In genomic region chr11:118365171-118365570, GRCm38 (mm10) we compare ENCODE assay signal across 8 mouse cellular contexts. TPM values are rescaled to one million over a fixed set of nuclear protein-coding genes. Genes with fewer than 3 reads are reported as not detected.
DNase-seq lines count a peak whose midpoint lies in the region; ATAC-seq lines count a peak whose summit lies in the region.

No protein-coding gene starts in this region.

- peaks cover 39% of the 10 kb centered on the region for H3K4me1 ChIP-seq in stomach, embryonic 15.5 days

- no peaks in the 10 kb centered on the region for H3K27me3 ChIP-seq in stomach, embryonic 15.5 days (replicated peaks)

- peak; percentile 40 for DNase-seq in adrenal gland, postnatal 10 days
- no peak for DNase-seq in adrenal gland, adult 8-10 months
- peak; percentile 21 for DNase-seq in urinary bladder, adult 2 months (ENCODE audit: low spot score)
- no peak for DNase-seq in urinary bladder, postnatal 25 days (ENCODE audit: low spot score)
- peak; percentile 69 for DNase-seq in heart, postnatal 4 days
- no peak for DNase-seq in thymus, postnatal 14 days
- no peak for DNase-seq in spleen, adult 18-20 months

- H3K9me3 ChIP-seq in stomach, embryonic 15.5 days = no peaks in the 10 kb centered on the region

- no peaks in the 10 kb centered on the region for H3K36me3 ChIP-seq in stomach, embryonic 15.5 days

- H3K9ac ChIP-seq in stomach, embryonic 15.5 days = no peak overlapping the region

- 41% methylated on average over 7 of the region's 7 CpGs for WGBS in stomach, embryonic 15.5 days

- H3K27ac ChIP-seq in stomach, embryonic 15.5 days = peak overlapping the region; percentile 73

- H3K4me2 ChIP-seq in stomach, embryonic 15.5 days = no peak overlapping the region

- no peak overlapping the region for H3K4me3 ChIP-seq in stomach, embryonic 15.5 days (replicated peaks)

- ATAC-seq in stomach, embryonic 15.5 days (ENCODE audit: insufficient read depth, low FRiP score, low read depth) = peak; percentile 50; the same call in 1 of the 2 replicates

RNA-seq across cellular contexts. Expression of gene Timp2, which starts 9.6 kb away (rescaled TPM):
- total RNA-seq in adrenal gland, postnatal 10 days (2021) = 100 to 1,000 TPM; 101 to 111 TPM
- total RNA-seq in adrenal gland, adult 8-10 months (2022) = 100 to 1,000 TPM in 3 of 4 experiments, 10 to 100 TPM in 1; 95.5 to 261 (median 186) TPM
- polyA plus RNA-seq in urinary bladder, adult 2 months (2012; rRNA removed) = 600 and 646 TPM in 2 replicates
- 100 to 1,000 TPM; 206 to 223 TPM for total RNA-seq in heart, postnatal 4 days (2021)
- polyA plus RNA-seq in stomach, embryonic 15.5 days (2015; fragmentation: Nextera tagmentation; extraction: Ambion mirVana) = 78.8 and 83.0 TPM in 2 replicates

RNA-seq across cellular contexts. Expression of gene Cep295nl, which starts 22.9 kb away (rescaled TPM):
- 1 to 10 TPM in 1 of 2 experiments, under 1 TPM in 1; 0.60 to 1.2 TPM for total RNA-seq in adrenal gland, postnatal 10 days (2021)
- 1 to 10 TPM in 2 of 4 experiments, under 1 TPM in 2; 0.41 to 2.9 (median 1.6) TPM for total RNA-seq in adrenal gland, adult 8-10 months (2022)
- 1.3 and 2.3 TPM in 2 replicates for polyA plus RNA-seq in urinary bladder, adult 2 months (2012; rRNA removed)
- 1 to 10 TPM; 1.9 to 2.5 TPM for total RNA-seq in heart, postnatal 4 days (2021)
- 0.36 and 0.42 TPM in 2 replicates for polyA plus RNA-seq in stomach, embryonic 15.5 days (2015; fragmentation: Nextera tagmentation; extraction: Ambion mirVana)

RNA-seq across cellular contexts. Expression of gene Lgals3bp, which starts 36.7 kb away (rescaled TPM):
- total RNA-seq in adrenal gland, postnatal 10 days (2021) = 10 to 100 TPM; 55.4 to 58.3 TPM
- 100 to 1,000 TPM in 2 of 4 experiments, 10 to 100 TPM in 2; 88.8 to 112 (median 98.8) TPM for total RNA-seq in adrenal gland, adult 8-10 months (2022)
- 154 and 187 TPM in 2 replicates for polyA plus RNA-seq in urinary bladder, adult 2 months (2012; rRNA removed)
- total RNA-seq in heart, postnatal 4 days (2021) = 10 to 100 TPM; 20.2 to 24.4 TPM
- polyA plus RNA-seq in stomach, embryonic 15.5 days (2015; fragmentation: Nextera tagmentation; extraction: Ambion mirVana) = 67.4 and 81.5 TPM in 2 replicates

RNA-seq across cellular contexts. Expression of gene Cant1, which starts 53.7 kb away (rescaled TPM):
- 10 to 100 TPM; 29.7 to 29.8 TPM for total RNA-seq in adrenal gland, postnatal 10 days (2021)
- total RNA-seq in adrenal gland, adult 8-10 months (2022) = 10 to 100 TPM; 36.8 to 39.6 (median 37.9) TPM
- polyA plus RNA-seq in urinary bladder, adult 2 months (2012; rRNA removed) = 38.2 and 41.2 TPM in 2 replicates
- total RNA-seq in heart, postnatal 4 days (2021) = 10 to 100 TPM; 19.6 to 20.2 TPM
- 30.7 and 32.1 TPM in 2 replicates for polyA plus RNA-seq in stomach, embryonic 15.5 days (2015; fragmentation: Nextera tagmentation; extraction: Ambion mirVana)

Comparison
In these comparisons a context has a peak if more than half of its experiments do, and no peak if none do; other contexts are left out.
1. DNase-seq: peak in adrenal gland, postnatal 10 days (single experiment), urinary bladder, adult 2 months (single experiment) and heart, postnatal 4 days (single experiment); none in adrenal gland, adult 8-10 months (single experiment), urinary bladder, postnatal 25 days (single experiment), thymus, postnatal 14 days (single experiment) and spleen, adult 18-20 months (0 of 2).